Comparison of ENCODE assay signal across 10 mouse cellular contexts in the genomic region with DNA sequence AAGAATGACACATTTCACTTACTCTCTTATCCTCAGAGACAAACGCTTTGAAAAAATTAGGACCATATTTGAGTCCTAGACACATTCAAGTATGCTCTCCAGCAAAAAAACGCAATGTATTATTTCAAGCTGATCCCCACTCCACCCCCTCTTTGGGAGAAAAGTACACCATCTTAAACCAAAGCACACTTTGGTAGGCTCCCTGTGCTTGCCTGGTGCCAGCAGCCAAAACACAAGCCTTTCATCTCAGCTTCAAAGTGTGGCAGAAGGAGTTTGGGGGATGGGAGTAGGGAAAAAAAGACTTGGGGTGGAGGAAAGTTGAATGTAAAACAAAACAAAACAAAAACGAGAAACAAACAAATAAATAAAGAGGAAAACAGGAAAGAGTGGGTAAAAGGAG.
DNase-seq lines count a peak whose midpoint lies in the region; ATAC-seq and TF ChIP-seq lines count a peak whose summit lies in the region.
"Had no signal": no experiment of that assay in that cellular context is flagged by ENCODE, and none has a peak within 500 bp of the region (broad histone marks: within the 10 kb centered on the region; RNA-seq: fewer than 3 reads in every experiment).

No protein-coding gene starts in this region.

- DNase-seq in heart, embryonic 10.5 days (ENCODE audit: low spot score): no peak
- no peak for DNase-seq in heart, adult 8-10 months (ENCODE audit: low spot score)
- no peak for DNase-seq in neural tube, embryonic 11.5 days (ENCODE audit: low spot score)
- no peak for DNase-seq in neural tube, embryonic 10.5 days (ENCODE audit: extremely low spot score, low spot score)
- no peak for DNase-seq in limb, embryonic 10.5 days (ENCODE audit: low spot score)
- no peak for DNase-seq in gastrocnemius, postnatal 25 days
- no peak for DNase-seq in gastrocnemius, adult 2 months
- DNase-seq: layer of hippocampus, adult 9-11 months had no signal

- ATAC-seq in neural tube, embryonic 11.5 days (ENCODE audit: insufficient read depth, low FRiP score, low TSS enrichment): 0 out of 2 replicates have a peak, but pooled peaks have one; percentile 45
- ATAC-seq in stomach, embryonic 15.5 days (ENCODE audit: insufficient read depth, low FRiP score, low read depth): no peak
- ATAC-seq: Patski had no signal

- peak overlapping the region; percentile 77; the same call in 1 of the 2 replicates for H3K27ac ChIP-seq in heart, embryonic 10.5 days
- no peak overlapping the region for H3K27ac ChIP-seq in neural tube, embryonic 11.5 days (ENCODE audit: low read depth, low read length)
- peak overlapping the region; percentile 81 for H3K27ac ChIP-seq in limb, embryonic 10.5 days
- H3K27ac ChIP-seq in stomach, embryonic 15.5 days: no peak overlapping the region
- no peak overlapping the region for H3K27ac ChIP-seq in gastrocnemius, adult 2 months

- H3K36me3 ChIP-seq in heart, embryonic 10.5 days: no peaks in the 10 kb centered on the region
- H3K36me3 ChIP-seq in neural tube, embryonic 11.5 days (ENCODE audit: control insufficient read depth, insufficient read depth, low read length): no peaks in the 10 kb centered on the region
- no peaks in the 10 kb centered on the region for H3K36me3 ChIP-seq in limb, embryonic 10.5 days
- no peaks in the 10 kb centered on the region for H3K36me3 ChIP-seq in stomach, embryonic 15.5 days

- WGBS in heart, embryonic 10.5 days: 20% methylated on average over 3 of the region's 3 CpGs
- 17% methylated on average over 3 of the region's 3 CpGs for WGBS in neural tube, embryonic 11.5 days
- WGBS in limb, embryonic 10.5 days: 7% methylated on average over 3 of the region's 3 CpGs
- 27% methylated on average over 3 of the region's 3 CpGs for WGBS in stomach, embryonic 15.5 days

- intact Hi-C loops in gastrocnemius, adult 2 months (cut with DNase I): no loop called here

- H3K4me2 ChIP-seq in neural tube, embryonic 11.5 days (ENCODE audit: low read depth): peak overlapping the region; percentile 23
- peak overlapping the region; percentile 39 for H3K4me2 ChIP-seq in stomach, embryonic 15.5 days

- H3K4me3 ChIP-seq in heart, embryonic 10.5 days: peak overlapping the region; percentile 37
- H3K4me3 ChIP-seq in neural tube, embryonic 11.5 days (ENCODE audit: low read depth, low read length): no peak overlapping the region
- H3K4me3 ChIP-seq in limb, embryonic 10.5 days: peak overlapping the region; percentile 38
- no peak overlapping the region for H3K4me3 ChIP-seq in stomach, embryonic 15.5 days (replicated peaks)
- H3K4me3 ChIP-seq in gastrocnemius, adult 2 months: no peak overlapping the region

- H3K9me3 ChIP-seq in heart, embryonic 10.5 days: no peaks in the 10 kb centered on the region
- no peaks in the 10 kb centered on the region for H3K9me3 ChIP-seq in neural tube, embryonic 11.5 days (ENCODE audit: control insufficient read depth, low read length)
- H3K9me3 ChIP-seq in limb, embryonic 10.5 days (replicated peaks): no peaks in the 10 kb centered on the region
- no peaks in the 10 kb centered on the region for H3K9me3 ChIP-seq in stomach, embryonic 15.5 days

- no peaks in the 10 kb centered on the region for H3K27me3 ChIP-seq in heart, embryonic 10.5 days (ENCODE audit: insufficient read depth, poor library complexity, severe bottlenecking)
- H3K27me3 ChIP-seq in neural tube, embryonic 11.5 days (ENCODE audit: control insufficient read depth, insufficient read depth, low read length): no peaks in the 10 kb centered on the region
- H3K27me3 ChIP-seq in limb, embryonic 10.5 days (ENCODE audit: low read depth, poor library complexity, severe bottlenecking): no peaks in the 10 kb centered on the region
- H3K27me3 ChIP-seq in stomach, embryonic 15.5 days (replicated peaks): no peaks in the 10 kb centered on the region
- H3K27me3 ChIP-seq: Patski had no signal

- no peak overlapping the region for H3K9ac ChIP-seq in neural tube, embryonic 11.5 days (ENCODE audit: low read length)
- H3K9ac ChIP-seq in stomach, embryonic 15.5 days: no peak overlapping the region

- H3K4me1 ChIP-seq in heart, embryonic 10.5 days: peaks cover 7% of the 10 kb centered on the region
- H3K4me1 ChIP-seq in neural tube, embryonic 11.5 days (ENCODE audit: control insufficient read depth, insufficient read depth, low read length): peaks cover 7% of the 10 kb centered on the region; the same call in 1 of the 2 replicates
- H3K4me1 ChIP-seq in limb, embryonic 10.5 days: peaks cover 13% of the 10 kb centered on the region
- H3K4me1 ChIP-seq in stomach, embryonic 15.5 days: 0 out of 2 replicates have a peak, but pooled peaks cover 4% of the 10 kb centered on the region

- no peak for TF ChIP-seq CTCF in gastrocnemius, adult 2 months (IDR thresholded peaks at IDR 0.05)

Comparison
In these comparisons a context has a peak if more than half of its experiments do, and no peak if none do; other contexts are left out.
1. H3K27ac ChIP-seq: peak in heart, embryonic 10.5 days (single experiment) and limb, embryonic 10.5 days (single experiment); none in neural tube, embryonic 11.5 days (single experiment), stomach, embryonic 15.5 days (single experiment) and gastrocnemius, adult 2 months (single experiment).
2. H3K4me3 ChIP-seq: peak in heart, embryonic 10.5 days (single experiment) and limb, embryonic 10.5 days (single experiment); none in neural tube, embryonic 11.5 days (single experiment), stomach, embryonic 15.5 days (single experiment) and gastrocnemius, adult 2 months (single experiment).